Mouse (Mus musculus) cerebellum, adult 2 months (tissue): ENCODE data around the gene Ptpn4. TPM values are rescaled to one million over a fixed set of nuclear protein-coding genes. Genes with fewer than 3 reads are reported as not detected.

Experiments used
- DNase-seq, 2 experiments: peaks; one replicate each; pipeline ENCODE4 v3.0.0; 2021
- H3K27ac ChIP-seq: fragments of 200-500 bp; 2 replicates; pipeline ENCODE4 v1.5.1; 2012; ENCODE audit warnings: low read length, control low read depth, inconsistent platforms; ENCODE audit not compliant: insufficient read depth
- H3K27me3 ChIP-seq: fragments of 200-500 bp; 2 replicates; pipeline ENCODE4 v1.6.1; 2012; ENCODE audit warnings: inconsistent platforms, mild to moderate bottlenecking, low read length, moderate library complexity; ENCODE audit not compliant: control insufficient read depth, insufficient read depth
- H3K4me1 ChIP-seq: fragments of 200-500 bp; 2 replicates; pipeline ENCODE4 v1.6.1; 2011; ENCODE audit warnings: low read length; ENCODE audit not compliant: control insufficient read depth, insufficient read depth
- H3K4me3 ChIP-seq: fragments of 200-500 bp; replicated peaks from 2 replicates; pipeline ENCODE3; 2011; ENCODE audit warnings: mild to moderate bottlenecking, low read depth, low read length, control low read depth; ENCODE audit not compliant: insufficient read depth
- CTCF ChIP-seq: fragments of 200-500 bp; IDR thresholded peaks from 2 replicates; pipeline ENCODE4 v1.5.1; 2011; ENCODE audit warnings: low read depth, mild to moderate bottlenecking, control low read depth, low read length, moderate library complexity, borderline replicate concordance; ENCODE audit not compliant: insufficient read depth
- POLR2A ChIP-seq: fragments of 200-500 bp; IDR thresholded peaks from 2 replicates; pipeline ENCODE4 v1.6.1; 2011; ENCODE audit warnings: low read length, control low read depth, borderline replicate concordance; ENCODE audit not compliant: insufficient read depth
- WGBS: fragments of 180-500 bp; shearing (Covaris S2); methylation state at CpG from one replicate; pipeline ENCODE4 v1.1.7; 2018; 5-methylcytosine and 5-hydroxymethylcytosine counted together
- polyA plus RNA-seq: library from polyadenylated mRNA; depleted of rRNA; stranded (reverse); fragments of >200 nt; gene quantifications from 2 replicates; pipeline ENCODE4 v1.2.3, GENCODE M21; 2012; rRNA removed

Gene Ptpn4
- polyA plus RNA-seq, 1 experiment, result 25.6 TPM

GRCm38 (mm10) chr1:119624444-119624843 lies 213.0 kb downstream of the Ptpn4 start:
- no peak overlapping the region for H3K4me3 ChIP-seq
- no peak overlapping the region for H3K27ac ChIP-seq
- H3K27me3 ChIP-seq, result no peaks in the 10 kb centered on the region
- 72% methylated on average over 2 of the region's 2 CpGs for WGBS
- 0 out of 2 replicates have a peak, but pooled peaks cover 2% of the 10 kb centered on the region for H3K4me1 ChIP-seq
- no peak for TF ChIP-seq POLR2A
- no peak for TF ChIP-seq CTCF
- no peak for DNase-seq

DNA sequence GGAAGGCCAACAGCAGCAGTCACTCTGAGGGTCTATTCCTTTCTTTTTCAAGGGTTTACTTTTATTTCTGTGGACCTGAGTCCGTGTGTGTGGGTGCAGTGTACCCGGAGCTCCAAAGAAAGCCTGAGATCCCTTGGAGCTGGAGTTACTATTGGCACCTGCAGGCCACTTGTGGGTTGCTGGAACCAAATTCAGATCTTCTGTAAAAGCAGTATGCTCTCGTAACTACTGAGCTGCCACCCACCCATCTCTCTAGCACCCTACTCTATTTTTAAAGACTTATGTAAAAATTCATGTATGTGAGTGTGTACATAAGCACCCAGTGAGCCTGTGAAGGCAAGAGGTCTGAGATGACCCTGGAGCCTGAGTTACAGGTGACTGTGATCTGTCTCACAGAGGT lies 232.0 kb downstream of the Ptpn4 start:
- no peaks in the 10 kb centered on the region for H3K27me3 ChIP-seq
- 89% methylated on average over 3 of the region's 3 CpGs for WGBS
- H3K4me1 ChIP-seq, result no peaks in the 10 kb centered on the region
- TF ChIP-seq POLR2A, result no peak
- no peak for TF ChIP-seq CTCF
- no peak overlapping the region for H3K27ac ChIP-seq
- no peak overlapping the region for H3K4me3 ChIP-seq
- no peak for DNase-seq

Other genes with a start within 250 kb of the Ptpn4 start
- 4.7 and 5.4 TPM in 2 replicates for gene Epb41l5, start 188.6 kb downstream of the Ptpn4 start, polyA plus RNA-seq
- 7.4 and 7.5 TPM in 2 replicates for gene Tmem177, start 75.6 kb upstream of the Ptpn4 start, polyA plus RNA-seq
- 0.08 and 0.14 TPM in 2 replicates for gene Cfap221, start 159.6 kb upstream of the Ptpn4 start, polyA plus RNA-seq
- 0.19 and 0.25 TPM in 2 replicates for gene Sctr, start 169.3 kb upstream of the Ptpn4 start, polyA plus RNA-seq
- gene Tmem37, start 236.5 kb upstream of the Ptpn4 start, polyA plus RNA-seq, result 1.3 and 2.2 TPM in 2 replicates